Mouse (Mus musculus): ENCODE data around the gene Dlec1. TPM values are rescaled to one million over a fixed set of nuclear protein-coding genes. Genes with fewer than 3 reads are reported as not detected.
A peak's percentile ranks its signal among the peaks of the same experiment; 100 is the strongest.

Dlec1 gene
- polyA plus RNA-seq, 1 experiment from 2014 or later = 0.56 TPM

GRCm38 (mm10) chr9:119091581-119092310, 10.5 kb upstream of the Dlec1 start:
- H3K4me1 ChIP-seq = peaks cover 33% of the 10 kb centered on the region
- H3K27me3 ChIP-seq = peaks cover 78% of the 10 kb centered on the region
- peak overlapping the region; percentile 55 for H3K4me3 ChIP-seq
- no peak overlapping the region for H3K9ac ChIP-seq (replicated peaks)
- peak overlapping the region; percentile 70 for H3K4me2 ChIP-seq (replicated peaks)
- no peaks in the 10 kb centered on the region for H3K36me3 ChIP-seq
- whole genome bisulfite sequencing = 62% methylated on average over 12 of the region's 12 CpGs
- no peak for ATAC-seq (ENCODE audit: low FRiP score, low read depth)
- no peak overlapping the region for H3K27ac ChIP-seq (replicated peaks)
- no peaks in the 10 kb centered on the region for H3K9me3 ChIP-seq

GRCm38 (mm10) chr9:119092473-119093418, 9.5 kb upstream of the Dlec1 start:
- Histone ChIP-seq H3K4me2 (replicated peaks) (peak overlapping the region; percentile 70), H3K9me3 (no peaks in the 10 kb centered on the region), H3K27me3 (peaks cover 69% of the 10 kb centered on the region), H3K4me3 (peak overlapping the region; percentile 55), H3K27ac (replicated peaks) (no peak overlapping the region), H3K9ac (replicated peaks) (peak overlapping the region; percentile 64), H3K36me3 (no peaks in the 10 kb centered on the region), H3K4me1 (peaks cover 32% of the 10 kb centered on the region)
- 2% methylated on average over 45 of the region's 45 CpGs for WGBS
- no peak for ATAC-seq (ENCODE audit: low FRiP score, low read depth)

DNA sequence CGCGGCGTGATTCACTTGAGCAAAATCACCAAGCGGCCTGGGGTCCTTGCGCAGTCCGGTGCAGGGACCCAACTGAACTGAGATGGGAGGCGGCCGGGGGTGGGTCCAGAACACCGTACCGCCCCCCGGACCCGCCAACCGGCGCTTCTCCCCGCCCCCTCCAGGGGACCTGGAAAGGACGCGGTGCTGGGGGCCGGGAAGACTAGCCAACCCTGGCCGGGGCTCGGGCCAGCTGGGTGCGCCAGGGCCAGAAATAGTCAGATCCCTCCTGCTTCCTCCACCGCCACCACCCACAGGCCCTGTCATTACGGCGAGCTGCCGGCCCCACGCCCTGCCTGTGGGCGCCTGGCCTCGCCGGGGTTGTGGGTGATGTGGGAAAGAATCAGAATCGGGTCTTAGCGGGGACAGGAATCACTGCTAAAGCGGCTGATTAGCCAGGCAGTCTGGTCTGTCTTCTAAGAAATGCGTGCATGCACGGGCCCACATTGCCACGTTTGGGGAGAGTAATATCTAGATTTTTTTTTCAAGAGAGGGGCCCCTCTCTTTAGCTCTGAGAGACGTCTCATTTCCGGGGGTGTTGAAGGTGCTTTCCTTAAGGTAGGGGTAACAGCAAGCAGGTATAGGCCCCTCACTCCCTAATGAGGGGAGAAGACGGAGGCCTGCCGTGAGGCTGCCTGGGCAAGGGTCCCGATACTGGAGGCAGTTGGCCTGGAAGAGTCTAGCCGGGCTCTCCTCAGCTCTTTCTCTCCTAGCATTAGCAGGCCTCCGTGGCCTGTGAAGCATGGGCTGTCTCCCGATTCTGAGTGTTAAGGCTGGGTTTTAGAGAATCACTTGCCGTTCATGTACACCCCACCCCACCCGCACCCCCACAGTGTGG, 8.6 kb upstream of the Dlec1 start, which contains the start of gene Plcd1:
TSS of gene Plcd1 (minus strand) at position 84 of the 877 bp plus-strand sequence.
- H3K4me2 ChIP-seq (replicated peaks) = peak within 1 kb of the TSS; percentile 70
- H3K36me3 ChIP-seq = no peaks in the 10 kb centered on the region
- H3K9me3 ChIP-seq = no peaks in the 10 kb centered on the region
- H3K4me1 ChIP-seq = peaks cover 24% of the 10 kb centered on the region
- WGBS = 9% methylated on average over 45 of the region's 45 CpGs
- peaks cover 60% of the 10 kb centered on the region for H3K27me3 ChIP-seq
- peak within 1 kb of the TSS; percentile 55 for H3K4me3 ChIP-seq
- H3K27ac ChIP-seq (replicated peaks) = no peak within 1 kb of the TSS
- peak within 1 kb of the TSS; percentile 64 for H3K9ac ChIP-seq (replicated peaks)
- peak; percentile 75 for ATAC-seq (ENCODE audit: low FRiP score, low read depth)

DNA sequence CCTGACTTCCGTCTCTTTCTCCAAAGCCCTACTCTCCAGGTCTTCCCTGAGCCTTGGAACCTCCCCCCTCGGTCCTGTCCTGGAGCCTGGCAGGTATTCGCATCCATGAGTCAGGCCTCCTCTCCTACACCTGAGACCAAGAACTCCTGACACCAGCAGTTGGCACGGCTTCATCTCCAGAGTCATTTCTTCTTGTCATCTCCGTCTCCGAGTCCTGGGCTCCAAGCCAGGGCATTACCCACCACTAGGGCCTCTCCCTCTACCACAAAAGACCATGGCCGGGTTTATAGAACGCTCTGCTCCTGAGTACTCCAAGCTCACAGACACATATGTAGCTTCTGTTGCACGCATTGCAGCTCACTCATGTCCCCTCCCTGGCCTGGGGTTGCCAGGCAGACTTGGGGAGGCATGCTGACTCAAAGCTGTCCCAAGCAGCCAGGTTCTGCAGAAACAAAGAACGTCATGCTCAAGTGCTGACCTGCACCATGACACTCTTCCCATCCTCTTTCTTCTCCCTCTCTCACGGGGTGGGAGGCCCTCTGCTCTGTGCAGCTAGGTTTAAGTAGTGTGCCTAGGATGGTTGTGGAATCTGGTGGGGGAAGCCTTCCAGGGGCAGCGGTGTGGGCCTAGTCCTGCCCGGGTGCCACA, 7.7 kb upstream of the Dlec1 start:
- Histone ChIP-seq H3K4me2 (replicated peaks) (no peak overlapping the region), H3K9me3 (no peaks in the 10 kb centered on the region), H3K27me3 (peaks cover 56% of the 10 kb centered on the region), H3K4me1 (peaks cover 23% of the 10 kb centered on the region), H3K36me3 (no peaks in the 10 kb centered on the region), H3K27ac (replicated peaks) (no peak overlapping the region), H3K9ac (replicated peaks) (no peak overlapping the region), H3K4me3 (no peak overlapping the region)
- ATAC-seq (ENCODE audit: low FRiP score, low read depth) = no peak
- 72% methylated on average over 13 of the region's 13 CpGs for WGBS

GRCm38 (mm10) chr9:119100177-119100898, 1.9 kb upstream of the Dlec1 start:
- no peak for ATAC-seq (ENCODE audit: low FRiP score, low read depth)
- Histone ChIP-seq H3K27me3 (peaks cover 16% of the 10 kb centered on the region), H3K4me2 (replicated peaks) (no peak overlapping the region), H3K9me3 (no peaks in the 10 kb centered on the region), H3K27ac (replicated peaks) (no peak overlapping the region), H3K4me3 (no peak overlapping the region), H3K4me1 (0 out of 2 replicates have a peak, but pooled peaks cover 4% of the 10 kb centered on the region), H3K36me3 (no peaks in the 10 kb centered on the region), H3K9ac (replicated peaks) (no peak overlapping the region)
- 20% methylated on average over 15 of the region's 15 CpGs for WGBS

GRCm38 (mm10) chr9:119102783-119103113, 470 bp downstream of the Dlec1 start:
- Histone ChIP-seq H3K4me2 (replicated peaks) (peak overlapping the region; percentile 86), H3K9ac (replicated peaks) (peak overlapping the region; percentile 51), H3K27me3 (peaks cover 14% of the 10 kb centered on the region; the same call in 1 of the 2 replicates), H3K9me3 (no peaks in the 10 kb centered on the region), H3K27ac (replicated peaks) (no peak overlapping the region), H3K36me3 (no peaks in the 10 kb centered on the region), H3K4me3 (peak overlapping the region; percentile 60), H3K4me1 (0 out of 2 replicates have a peak, but pooled peaks cover 4% of the 10 kb centered on the region)
- 4% methylated on average over 19 of the region's 19 CpGs for WGBS
- no peak for ATAC-seq (ENCODE audit: low FRiP score, low read depth)

GRCm38 (mm10) chr9:119107566-119107965, 5.3 kb downstream of the Dlec1 start:
- no peaks in the 10 kb centered on the region for H3K36me3 ChIP-seq
- H3K4me3 ChIP-seq = no peak overlapping the region
- no peak for ATAC-seq (ENCODE audit: low FRiP score, low read depth)
- 88% methylated on average over 4 of the region's 4 CpGs for WGBS
- H3K9me3 ChIP-seq = no peaks in the 10 kb centered on the region
- peaks cover 14% of the 10 kb centered on the region; the same call in 1 of the 2 replicates for H3K27me3 ChIP-seq
- no peak overlapping the region for H3K27ac ChIP-seq (replicated peaks)
- no peak overlapping the region for H3K9ac ChIP-seq (replicated peaks)
- no peak overlapping the region for H3K4me2 ChIP-seq (replicated peaks)
- H3K4me1 ChIP-seq = 0 out of 2 replicates have a peak, but pooled peaks cover 4% of the 10 kb centered on the region

- H3K36me3 ChIP-seq = no peaks in the 10 kb centered on the region
- 52% methylated on average over 12 of the region's 12 CpGs for WGBS
- H3K9me3 ChIP-seq = no peaks in the 10 kb centered on the region
- H3K4me1 ChIP-seq = no peaks in the 10 kb centered on the region
- H3K9ac ChIP-seq (replicated peaks) = no peak overlapping the region
- no peak overlapping the region for H3K4me3 ChIP-seq
- no peak overlapping the region for H3K27ac ChIP-seq (replicated peaks)
- no peak overlapping the region for H3K4me2 ChIP-seq (replicated peaks)
- no peak for ATAC-seq (ENCODE audit: low FRiP score, low read depth)
- H3K27me3 ChIP-seq = no peaks in the 10 kb centered on the region
These were observed 7.5 kb downstream of the Dlec1 start for GRCm38 (mm10) chr9:119109685-119110353.

GRCm38 (mm10) chr9:119110640-119111039, 8.4 kb downstream of the Dlec1 start:
- Histone ChIP-seq H3K27me3 (no peaks in the 10 kb centered on the region), H3K36me3 (no peaks in the 10 kb centered on the region), H3K4me2 (replicated peaks) (no peak overlapping the region), H3K9ac (replicated peaks) (no peak overlapping the region), H3K4me3 (no peak overlapping the region), H3K27ac (replicated peaks) (no peak overlapping the region), H3K9me3 (no peaks in the 10 kb centered on the region), H3K4me1 (no peaks in the 10 kb centered on the region)
- no peak for ATAC-seq (ENCODE audit: low FRiP score, low read depth)
- WGBS = 52% methylated on average over 3 of the region's 3 CpGs

- Histone ChIP-seq H3K27ac (replicated peaks) (no peak overlapping the region), H3K9ac (replicated peaks) (no peak overlapping the region), H3K4me3 (no peak overlapping the region), H3K27me3 (no peaks in the 10 kb centered on the region), H3K9me3 (no peaks in the 10 kb centered on the region), H3K36me3 (no peaks in the 10 kb centered on the region), H3K4me1 (no peaks in the 10 kb centered on the region), H3K4me2 (replicated peaks) (no peak overlapping the region)
- WGBS = 88% methylated on average over 17 of the region's 17 CpGs
- ATAC-seq (ENCODE audit: low FRiP score, low read depth) = no peak
These were observed 12.6 kb downstream of the Dlec1 start for GRCm38 (mm10) chr9:119114911-119115310.
